Mouse (Mus musculus) macrophage (primary cell): ENCODE results near the gene Pfas. TPM values are rescaled to one million over a fixed set of nuclear protein-coding genes. Genes with fewer than 3 reads are reported as not detected.
"Not testable (repeated sequence)": the region's sequence is repeated elsewhere in the genome, so short reads cannot be mapped to it uniquely, and the experiment has no call there.

Experiments
- H3K27ac ChIP-seq: fragments of 350-480 bp; formaldehyde crosslinking; 2 replicates; pipeline ENCODE4 v1.9.0; 2021
- H3K36me3 ChIP-seq: fragments of 350-480 bp; formaldehyde crosslinking; 2 replicates; pipeline ENCODE4 v1.9.0; 2021; ENCODE audit errors: inconsistent target
- H3K4me3 ChIP-seq: fragments of 350-480 bp; formaldehyde crosslinking; 2 replicates; pipeline ENCODE4 v1.9.0; 2021; ENCODE audit errors: inconsistent target
- H3K79me2 ChIP-seq: fragments of 350-480 bp; formaldehyde crosslinking; 2 replicates; pipeline ENCODE4 v1.9.0; 2021; ENCODE audit errors: inconsistent target
- WGBS: methylation state at CpG from one replicate; pipeline ENCODE4 v1.1.7; 2026; ENCODE audit warnings: inconsistent platforms; ENCODE audit not compliant: missing documents; 5-methylcytosine and 5-hydroxymethylcytosine counted together
- polyA plus RNA-seq: library from polyadenylated mRNA; stranded (reverse); fragments of 250-400 nt; gene quantifications from 3 replicates; pipeline ENCODE4 v1.2.4, GENCODE M21; 2018; ENCODE audit warnings: inconsistent platforms

Gene Pfas
- polyA plus RNA-seq, 1 experiment from 2014 or later: 2.4 TPM

GRCm38 (mm10) chr11:68967337-68968282, 40.6 kb downstream of the Pfas start, which contains the start of gene Slc25a35:
TSS of gene Slc25a35 (plus strand) at chr11:68968131.
- no peaks in the 10 kb centered on the region for H3K36me3 ChIP-seq
- 1% methylated on average over 45 of the region's 50 CpGs for WGBS
- no peaks in the 10 kb centered on the region for H3K79me2 ChIP-seq
- peak within 1 kb of the TSS; percentile 55 for H3K4me3 ChIP-seq
- no peak within 1 kb of the TSS for H3K27ac ChIP-seq

GRCm38 (mm10) chr11:68966554-68966953, 41.7 kb downstream of the Pfas start:
- no peak overlapping the region for H3K4me3 ChIP-seq
- 33% methylated on average over 1 of the region's 1 CpGs for WGBS

GRCm38 (mm10) chr11:68965845-68966244, 42.4 kb downstream of the Pfas start:
- no peaks in the 10 kb centered on the region for H3K36me3 ChIP-seq
- no peak overlapping the region for H3K4me3 ChIP-seq
- 33% methylated on average over 3 of the region's 3 CpGs for WGBS
- no peak overlapping the region for H3K27ac ChIP-seq
- no peaks in the 10 kb centered on the region for H3K79me2 ChIP-seq

More at GRCm38 (mm10) chr11:68966554-68966953, 41.7 kb downstream of the Pfas start:
- H3K79me2 ChIP-seq: no peaks in the 10 kb centered on the region
- no peaks in the 10 kb centered on the region for H3K36me3 ChIP-seq
- no peak overlapping the region for H3K27ac ChIP-seq

- H3K79me2 ChIP-seq: no peaks in the 10 kb centered on the region
- no peaks in the 10 kb centered on the region for H3K36me3 ChIP-seq
- no peak overlapping the region for H3K4me3 ChIP-seq
- H3K27ac ChIP-seq: no peak overlapping the region
These were observed 43.2 kb downstream of the Pfas start for GRCm38 (mm10) chr11:68965050-68965449.

- Histone ChIP-seq H3K79me2 (no peaks in the 10 kb centered on the region), H3K27ac (no peak overlapping the region), H3K4me3 (no peak overlapping the region), H3K36me3 (no peaks in the 10 kb centered on the region)
- 63% methylated on average over 2 of the region's 2 CpGs for WGBS
These were observed 44.9 kb downstream of the Pfas start for GRCm38 (mm10) chr11:68963405-68963804.

- WGBS: 49% methylated on average over 11 of the region's 11 CpGs
- H3K36me3 ChIP-seq, H3K27ac ChIP-seq, H3K79me2 ChIP-seq, H3K4me3 ChIP-seq: not testable (repeated sequence)
These were observed 46.1 kb downstream of the Pfas start for GRCm38 (mm10) chr11:68962159-68962558.

GRCm38 (mm10) chr11:68961596-68961995, 46.7 kb downstream of the Pfas start:
- WGBS: 51% methylated on average over 3 of the region's 3 CpGs
- no peak overlapping the region for H3K27ac ChIP-seq
- no peaks in the 10 kb centered on the region for H3K79me2 ChIP-seq
- no peaks in the 10 kb centered on the region for H3K36me3 ChIP-seq
- no peak overlapping the region for H3K4me3 ChIP-seq

GRCm38 (mm10) chr11:68957971-68958370, 50.3 kb downstream of the Pfas start:
- Histone ChIP-seq H3K79me2 (no peaks in the 10 kb centered on the region), H3K27ac (no peak overlapping the region), H3K4me3 (no peak overlapping the region), H3K36me3 (no peaks in the 10 kb centered on the region)
- 90% methylated on average over 1 of the region's 1 CpGs for WGBS

GRCm38 (mm10) chr11:68957308-68957707, 51.0 kb downstream of the Pfas start, which contains the start of gene Arhgef15:
TSS of gene Arhgef15 (minus strand) at chr11:68957480.
- H3K36me3 ChIP-seq: no peaks in the 10 kb centered on the region
- H3K4me3 ChIP-seq: no peak within 1 kb of the TSS
- no peaks in the 10 kb centered on the region for H3K79me2 ChIP-seq
- 89% methylated on average over 8 of the region's 8 CpGs for WGBS
- H3K27ac ChIP-seq: no peak within 1 kb of the TSS

- H3K27ac ChIP-seq: no peak overlapping the region
- H3K79me2 ChIP-seq: no peaks in the 10 kb centered on the region
- H3K4me3 ChIP-seq: no peak overlapping the region
- H3K36me3 ChIP-seq: no peaks in the 10 kb centered on the region
- WGBS: 85% methylated on average over 12 of the region's 13 CpGs
These were observed 51.6 kb downstream of the Pfas start for GRCm38 (mm10) chr11:68956697-68957096.

GRCm38 (mm10) chr11:68956107-68956506, 52.2 kb downstream of the Pfas start:
- Histone ChIP-seq H3K79me2 (no peaks in the 10 kb centered on the region), H3K27ac (no peak overlapping the region)
- 88% methylated on average over 3 of the region's 3 CpGs for WGBS

GRCm38 (mm10) chr11:68955473-68955872, 52.8 kb downstream of the Pfas start:
- no peaks in the 10 kb centered on the region for H3K79me2 ChIP-seq
- H3K4me3 ChIP-seq: no peak overlapping the region
- no peaks in the 10 kb centered on the region for H3K36me3 ChIP-seq

More at GRCm38 (mm10) chr11:68956107-68956506, 52.2 kb downstream of the Pfas start:
- no peaks in the 10 kb centered on the region for H3K36me3 ChIP-seq
- no peak overlapping the region for H3K4me3 ChIP-seq

GRCm38 (mm10) chr11:68954408-68954807, 53.9 kb downstream of the Pfas start:
- Histone ChIP-seq H3K36me3 (no peaks in the 10 kb centered on the region), H3K79me2 (no peaks in the 10 kb centered on the region), H3K4me3 (peak overlapping the region; percentile 9; the same call in 1 of the 2 replicates), H3K27ac (no peak overlapping the region)
- WGBS: 14% methylated on average over 17 of the region's 17 CpGs

More at GRCm38 (mm10) chr11:68955473-68955872, 52.8 kb downstream of the Pfas start:
- no peak overlapping the region for H3K27ac ChIP-seq
- 75% methylated on average over 5 of the region's 5 CpGs for WGBS

- 72% methylated on average over 13 of the region's 13 CpGs for WGBS
- Histone ChIP-seq H3K79me2 (no peaks in the 10 kb centered on the region), H3K27ac (no peak overlapping the region), H3K36me3 (no peaks in the 10 kb centered on the region), H3K4me3 (no peak overlapping the region)
These were observed 54.4 kb downstream of the Pfas start for GRCm38 (mm10) chr11:68953903-68954302.

GRCm38 (mm10) chr11:68947542-68947993, 60.7 kb downstream of the Pfas start:
- no peak overlapping the region for H3K27ac ChIP-seq
- H3K36me3 ChIP-seq: no peaks in the 10 kb centered on the region
- H3K4me3 ChIP-seq: no peak overlapping the region
- H3K79me2 ChIP-seq: no peaks in the 10 kb centered on the region
- WGBS: 92% methylated on average over 12 of the region's 12 CpGs
